ENCODE assay signal across 9 mouse cellular contexts in the genomic region with DNA sequence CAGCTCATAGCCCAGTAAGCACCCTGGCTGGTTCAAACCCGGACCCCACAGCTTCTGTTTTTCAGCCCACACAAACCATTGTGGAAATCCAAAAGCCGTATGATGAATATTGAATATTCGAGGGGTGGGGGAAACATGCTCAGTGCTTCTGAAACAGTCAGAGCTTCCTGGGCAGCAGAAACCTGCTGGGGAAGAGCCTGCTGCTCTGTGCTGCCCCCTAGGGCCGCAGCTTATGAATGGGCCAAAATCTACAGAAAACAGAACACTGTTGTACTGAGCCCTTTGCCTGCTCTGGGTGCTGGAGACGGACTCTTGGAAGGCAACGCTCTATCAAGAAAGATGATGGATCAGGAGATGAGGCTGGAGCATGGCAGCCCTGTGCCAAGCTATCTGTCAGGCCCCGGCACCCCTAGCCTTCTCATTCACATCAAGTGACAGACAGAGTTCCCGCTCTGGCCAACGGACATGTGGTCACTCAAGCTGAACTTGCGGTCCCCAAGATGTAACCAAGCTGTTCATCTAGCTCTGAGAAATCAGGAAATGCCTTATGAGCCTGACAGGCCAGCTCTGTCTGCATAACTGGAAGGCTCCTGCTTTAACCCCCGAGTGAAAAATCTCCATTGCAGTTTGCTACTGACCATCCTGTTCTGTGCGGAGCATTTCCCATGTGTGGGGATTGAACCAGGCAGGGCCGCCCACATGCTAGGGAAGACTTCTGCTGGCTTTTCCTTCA. TPM values are rescaled to one million over a fixed set of nuclear protein-coding genes. Genes with fewer than 3 reads are reported as not detected.
DNase-seq lines count a peak whose midpoint lies in the region; ATAC-seq lines count a peak whose summit lies in the region.
"Had no signal": no experiment of that assay in that cellular context is flagged by ENCODE, and none has a peak within 500 bp of the region (broad histone marks: within the 10 kb centered on the region; RNA-seq: fewer than 3 reads in every experiment).

No protein-coding gene starts in this region.

- no peak overlapping the region for H3K27ac ChIP-seq in midbrain, embryonic 15.5 days
- no peak overlapping the region for H3K27ac ChIP-seq in intestine, embryonic 15.5 days
- H3K27ac ChIP-seq: midbrain, embryonic 12.5 days had no signal

- 76% methylated on average over 13 of the region's 13 CpGs for WGBS in midbrain, embryonic 15.5 days
- WGBS in intestine, embryonic 15.5 days: 68% methylated on average over 13 of the region's 13 CpGs

- no peak overlapping the region for H3K4me2 ChIP-seq in midbrain, embryonic 15.5 days
- no peak overlapping the region for H3K4me2 ChIP-seq in intestine, embryonic 15.5 days (replicated peaks)
- H3K4me2 ChIP-seq: midbrain, embryonic 12.5 days had no signal

- H3K4me3 ChIP-seq in midbrain, embryonic 15.5 days: no peak overlapping the region
- no peak overlapping the region for H3K4me3 ChIP-seq in intestine, embryonic 15.5 days (replicated peaks)
- H3K4me3 ChIP-seq: midbrain, embryonic 12.5 days had no signal

- DNase-seq in adrenal gland, postnatal 25 days: peak; percentile 46
- no peak for DNase-seq in adrenal gland, adult 18-20 months (ENCODE audit: low spot score in 2 of 2)
- DNase-seq in layer of hippocampus, adult 11-12 months (ENCODE audit: low spot score): peak; percentile 37
- no peak for DNase-seq in layer of hippocampus, postnatal 14 days (ENCODE audit: low spot score in 2 of 2)
- peak; percentile 53 for DNase-seq in ES-CJ7 (ENCODE audit: low read depth, low spot score)
- peak; percentile 49 to 65 for DNase-seq in kidney, postnatal 4 days

- no peak for ATAC-seq in midbrain, embryonic 15.5 days (replicated peaks)
- no peak for ATAC-seq in intestine, embryonic 15.5 days

- no peaks in the 10 kb centered on the region for H3K36me3 ChIP-seq in midbrain, embryonic 15.5 days (replicated peaks)
- no peaks in the 10 kb centered on the region for H3K36me3 ChIP-seq in intestine, embryonic 15.5 days
- H3K36me3 ChIP-seq: midbrain, embryonic 12.5 days had no signal

- no peaks in the 10 kb centered on the region for H3K9me3 ChIP-seq in midbrain, embryonic 15.5 days
- no peaks in the 10 kb centered on the region for H3K9me3 ChIP-seq in intestine, embryonic 15.5 days
- H3K9me3 ChIP-seq: midbrain, embryonic 12.5 days had no signal

- H3K27me3 ChIP-seq in midbrain, embryonic 15.5 days (replicated peaks): no peaks in the 10 kb centered on the region
- H3K27me3 ChIP-seq in intestine, embryonic 15.5 days (replicated peaks): no peaks in the 10 kb centered on the region

- H3K4me1 ChIP-seq in midbrain, embryonic 15.5 days: no peaks in the 10 kb centered on the region
- H3K4me1 ChIP-seq in intestine, embryonic 15.5 days (replicated peaks): no peaks in the 10 kb centered on the region
- H3K4me1 ChIP-seq: midbrain, embryonic 12.5 days had no signal

- H3K9ac ChIP-seq in midbrain, embryonic 15.5 days: no peak overlapping the region
- no peak overlapping the region for H3K9ac ChIP-seq in intestine, embryonic 15.5 days
- H3K9ac ChIP-seq: midbrain, embryonic 12.5 days had no signal

RNA-seq across cellular contexts. Expression of gene Capn9, which starts 32.5 kb away (rescaled TPM):
- 0.91 TPM in 1 of 2 replicates, not detected in the other for total RNA-seq in adrenal gland, postnatal 25 days (2021)
- under 1 TPM in 1 of 2 experiments, not detected in 1; 0.36 TPM for total RNA-seq in adrenal gland, adult 18-20 months (2021)
- total RNA-seq in layer of hippocampus, postnatal 14 days (2021): under 1 TPM in 1 of 2 experiments, not detected in 1; 0.18 TPM
- polyA plus RNA-seq in midbrain, embryonic 15.5 days (2015; fragmentation: Nextera tagmentation; extraction: Ambion mirVana): 0.14 TPM in 1 of 2 replicates, not detected in the other
- 1.6 and 1.7 TPM in 2 replicates for polyA plus RNA-seq in intestine, embryonic 15.5 days (2015; fragmentation: Nextera tagmentation; extraction: Ambion mirVana)

RNA-seq across cellular contexts. Expression of gene Agt, which starts 38.9 kb away (rescaled TPM):
- total RNA-seq in adrenal gland, postnatal 25 days (2021): 1.7 and 9.7 TPM in 2 replicates
- total RNA-seq in adrenal gland, adult 18-20 months (2021): 10 to 100 TPM in 1 of 2 experiments, 1 to 10 TPM in 1; 1.8 to 11.9 TPM
- 10 to 100 TPM; 56.4 to 82.1 TPM for total RNA-seq in layer of hippocampus, postnatal 14 days (2021)
- 0.62 and 0.96 TPM in 2 replicates for polyA plus RNA-seq in midbrain, embryonic 15.5 days (2015; fragmentation: Nextera tagmentation; extraction: Ambion mirVana)
- polyA plus RNA-seq in intestine, embryonic 15.5 days (2015; fragmentation: Nextera tagmentation; extraction: Ambion mirVana): 4.1 and 5.8 TPM in 2 replicates

RNA-seq across cellular contexts. Expression of gene 2310022B05Rik, which starts 54.8 kb away (rescaled TPM):
- 41.0 and 46.1 TPM in 2 replicates for total RNA-seq in adrenal gland, postnatal 25 days (2021)
- total RNA-seq in adrenal gland, adult 18-20 months (2021): 10 to 100 TPM; 27.4 to 34.7 TPM
- total RNA-seq in layer of hippocampus, postnatal 14 days (2021): 10 to 100 TPM; 94.7 to 99.2 TPM
- 21.8 and 23.6 TPM in 2 replicates for polyA plus RNA-seq in midbrain, embryonic 15.5 days (2015; fragmentation: Nextera tagmentation; extraction: Ambion mirVana)
- 24.4 TPM in 2 replicates for polyA plus RNA-seq in intestine, embryonic 15.5 days (2015; fragmentation: Nextera tagmentation; extraction: Ambion mirVana)

Comparison
In these comparisons a context has a peak if more than half of its experiments do, and no peak if none do; other contexts are left out.
1. DNase-seq: peak in adrenal gland, postnatal 25 days (single experiment), layer of hippocampus, adult 11-12 months (single experiment), ES-CJ7 (single experiment) and kidney, postnatal 4 days (2 of 2); none in adrenal gland, adult 18-20 months (0 of 2) and layer of hippocampus, postnatal 14 days (0 of 2).